Mouse (Mus musculus): ENCODE measurements at regions not wholly inside any gene's neighbourhood (a gene's known extent, or its start where the extent isn't known, plus 50 kb on each side); places are given as distances from the start of the nearest gene placed in this dataset.

DNA sequence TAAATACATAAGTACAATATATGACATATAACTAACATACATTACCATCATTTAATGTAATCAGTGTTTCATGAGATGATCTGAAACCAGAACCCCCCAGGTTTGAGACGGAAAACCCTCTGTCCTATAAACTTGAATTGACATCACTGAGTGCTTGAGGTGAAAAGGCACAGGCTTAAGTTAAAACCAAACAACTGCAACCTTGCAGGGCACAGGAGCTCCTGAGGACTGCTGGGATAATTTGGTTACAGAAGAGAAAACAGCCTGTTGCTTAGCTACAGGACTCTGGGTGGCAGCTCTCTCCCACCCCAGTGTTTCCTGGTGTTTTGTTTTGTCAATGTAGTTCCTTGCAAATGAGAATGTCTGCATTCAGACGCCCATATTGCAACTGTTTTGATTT is 259.5 kb downstream of the Etv1 start:
- no peak overlapping the region for H3K27ac ChIP-seq (replicated peaks; ENCODE audit: low read depth, low read length)
- H3K9me3 ChIP-seq (ENCODE audit: control insufficient read depth, low read length): no peaks in the 10 kb centered on the region
- H3K4me2 ChIP-seq (replicated peaks; ENCODE audit: low read depth, low read length, severe bottlenecking): no peak overlapping the region
- ATAC-seq (ENCODE audit: low FRiP score, low read depth): no peak
- H3K9ac ChIP-seq (ENCODE audit: low read depth, low read length, severe bottlenecking): no peak overlapping the region
- no peak for TF ChIP-seq POLR2A (IDR thresholded peaks at IDR 0.05; ENCODE audit: borderline replicate concordance, extremely low read depth, insufficient read depth, insufficient read length)
- DNase-seq (ENCODE audit: low spot score): no peak
- 32% methylated on average over 2 of the region's 2 CpGs for WGBS
- H3K36me3 ChIP-seq (ENCODE audit: control insufficient read depth, insufficient read depth, low read length): no peaks in the 10 kb centered on the region
- no peaks in the 10 kb centered on the region for H3K4me1 ChIP-seq (ENCODE audit: control insufficient read depth, insufficient read depth, low read length)
- no peak overlapping the region for H3K4me3 ChIP-seq (replicated peaks; ENCODE audit: low read length)
- H3K27me3 ChIP-seq (ENCODE audit: control insufficient read depth, insufficient read depth, low read length): no peaks in the 10 kb centered on the region

DNA sequence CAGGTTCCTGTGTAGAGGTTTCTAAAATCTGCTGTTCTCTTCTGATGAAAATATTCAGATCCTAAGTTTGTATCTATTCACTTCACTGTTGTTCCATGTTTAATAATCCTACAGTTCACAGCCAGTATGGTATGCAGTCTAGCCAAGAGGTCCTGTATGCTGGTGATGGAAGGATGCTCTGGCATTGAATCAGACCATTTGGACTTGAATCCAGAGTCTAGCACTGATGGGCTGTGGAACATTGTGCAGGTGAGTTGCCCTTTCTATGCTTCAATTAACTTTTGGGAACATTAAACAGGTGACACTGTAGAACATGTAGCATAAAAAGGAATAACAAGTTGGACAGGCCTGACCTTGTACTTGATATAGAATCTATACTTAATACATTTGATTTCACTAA is 267.9 kb downstream of the Etv1 start:
- no peak for ATAC-seq (ENCODE audit: low FRiP score, low read depth)
- H3K4me1 ChIP-seq (ENCODE audit: control insufficient read depth, insufficient read depth, low read length): no peaks in the 10 kb centered on the region
- H3K4me2 ChIP-seq (replicated peaks; ENCODE audit: low read depth, low read length, severe bottlenecking): no peak overlapping the region
- H3K9me3 ChIP-seq (ENCODE audit: control insufficient read depth, low read length): no peaks in the 10 kb centered on the region
- H3K27me3 ChIP-seq (ENCODE audit: control insufficient read depth, insufficient read depth, low read length): no peaks in the 10 kb centered on the region
- H3K9ac ChIP-seq (ENCODE audit: low read depth, low read length, severe bottlenecking): no peak overlapping the region
- no peak overlapping the region for H3K4me3 ChIP-seq (replicated peaks; ENCODE audit: low read length)
- TF ChIP-seq POLR2A (IDR thresholded peaks at IDR 0.05; ENCODE audit: borderline replicate concordance, extremely low read depth, insufficient read depth, insufficient read length): no peak
- no peak overlapping the region for H3K27ac ChIP-seq (replicated peaks; ENCODE audit: low read depth, low read length)
- DNase-seq (ENCODE audit: low spot score): no peak
- H3K36me3 ChIP-seq (ENCODE audit: control insufficient read depth, insufficient read depth, low read length): no peaks in the 10 kb centered on the region

DNA sequence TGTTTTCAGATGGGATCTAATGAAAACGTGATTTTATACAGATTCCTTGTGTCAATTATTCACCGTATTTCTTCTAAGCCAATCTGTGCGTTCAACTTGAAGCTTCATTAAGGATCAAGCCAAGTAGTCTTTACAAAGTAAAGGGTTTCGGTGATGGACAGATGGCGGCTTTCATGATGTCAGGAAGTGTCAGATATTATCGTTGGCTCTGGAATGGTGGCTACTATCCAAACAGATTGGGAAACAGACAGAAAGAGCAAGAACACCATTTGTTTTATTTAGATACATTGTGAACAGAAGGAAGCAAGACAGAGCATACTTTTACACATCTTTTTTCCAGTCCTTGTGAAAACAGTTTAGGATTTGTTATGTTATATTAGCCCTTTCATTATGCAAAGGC is 269.3 kb downstream of the Etv1 start:
- H3K4me3 ChIP-seq (replicated peaks; ENCODE audit: low read length): no peak overlapping the region
- H3K27me3 ChIP-seq (ENCODE audit: control insufficient read depth, insufficient read depth, low read length): no peaks in the 10 kb centered on the region
- H3K27ac ChIP-seq (replicated peaks; ENCODE audit: low read depth, low read length): no peak overlapping the region
- 85% methylated on average over 6 of the region's 6 CpGs for WGBS
- H3K4me1 ChIP-seq (ENCODE audit: control insufficient read depth, insufficient read depth, low read length): no peaks in the 10 kb centered on the region
- no peak overlapping the region for H3K4me2 ChIP-seq (replicated peaks; ENCODE audit: low read depth, low read length, severe bottlenecking)
- ATAC-seq (ENCODE audit: low FRiP score, low read depth) (no peak), DNase-seq (ENCODE audit: low spot score) (no peak)
- H3K36me3 ChIP-seq (ENCODE audit: control insufficient read depth, insufficient read depth, low read length): no peaks in the 10 kb centered on the region
- TF ChIP-seq POLR2A (IDR thresholded peaks at IDR 0.05; ENCODE audit: borderline replicate concordance, extremely low read depth, insufficient read depth, insufficient read length): no peak
- H3K9ac ChIP-seq (ENCODE audit: low read depth, low read length, severe bottlenecking): no peak overlapping the region
- no peaks in the 10 kb centered on the region for H3K9me3 ChIP-seq (ENCODE audit: control insufficient read depth, low read length)

DNA sequence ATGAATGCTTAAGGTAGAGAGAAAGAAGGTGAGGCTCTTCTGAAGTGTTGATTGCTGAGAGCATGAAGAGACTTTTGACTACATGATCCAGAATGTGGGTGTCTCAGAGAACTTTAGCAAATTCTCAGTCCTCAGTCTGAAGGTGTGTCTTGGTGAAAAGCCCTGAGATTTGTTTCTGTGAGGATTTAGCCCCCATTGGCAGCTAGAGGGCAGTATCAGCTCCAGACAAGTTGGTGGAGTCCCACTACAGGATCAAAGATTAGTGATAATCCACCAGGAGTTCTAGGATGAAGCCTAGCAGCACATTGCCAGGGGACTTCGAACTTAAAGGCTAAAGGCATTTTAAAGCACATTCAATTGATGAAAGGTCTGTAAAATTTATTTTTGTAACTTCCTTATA is 269.8 kb downstream of the Etv1 start:
- Histone ChIP-seq H3K9me3 (ENCODE audit: control insufficient read depth, low read length) (no peaks in the 10 kb centered on the region), H3K4me2 (replicated peaks; ENCODE audit: low read depth, low read length, severe bottlenecking) (no peak overlapping the region), H3K9ac (ENCODE audit: low read depth, low read length, severe bottlenecking) (no peak overlapping the region), H3K4me1 (ENCODE audit: control insufficient read depth, insufficient read depth, low read length) (no peaks in the 10 kb centered on the region), H3K4me3 (replicated peaks; ENCODE audit: low read length) (no peak overlapping the region), H3K27ac (replicated peaks; ENCODE audit: low read depth, low read length) (no peak overlapping the region), H3K36me3 (ENCODE audit: control insufficient read depth, insufficient read depth, low read length) (no peaks in the 10 kb centered on the region), H3K27me3 (ENCODE audit: control insufficient read depth, insufficient read depth, low read length) (no peaks in the 10 kb centered on the region)
- WGBS: 82% methylated on average over 1 of the region's 1 CpGs
- ATAC-seq (ENCODE audit: low FRiP score, low read depth) (no peak), DNase-seq (ENCODE audit: low spot score) (no peak)
- no peak for TF ChIP-seq POLR2A (IDR thresholded peaks at IDR 0.05; ENCODE audit: borderline replicate concordance, extremely low read depth, insufficient read depth, insufficient read length)

DNA sequence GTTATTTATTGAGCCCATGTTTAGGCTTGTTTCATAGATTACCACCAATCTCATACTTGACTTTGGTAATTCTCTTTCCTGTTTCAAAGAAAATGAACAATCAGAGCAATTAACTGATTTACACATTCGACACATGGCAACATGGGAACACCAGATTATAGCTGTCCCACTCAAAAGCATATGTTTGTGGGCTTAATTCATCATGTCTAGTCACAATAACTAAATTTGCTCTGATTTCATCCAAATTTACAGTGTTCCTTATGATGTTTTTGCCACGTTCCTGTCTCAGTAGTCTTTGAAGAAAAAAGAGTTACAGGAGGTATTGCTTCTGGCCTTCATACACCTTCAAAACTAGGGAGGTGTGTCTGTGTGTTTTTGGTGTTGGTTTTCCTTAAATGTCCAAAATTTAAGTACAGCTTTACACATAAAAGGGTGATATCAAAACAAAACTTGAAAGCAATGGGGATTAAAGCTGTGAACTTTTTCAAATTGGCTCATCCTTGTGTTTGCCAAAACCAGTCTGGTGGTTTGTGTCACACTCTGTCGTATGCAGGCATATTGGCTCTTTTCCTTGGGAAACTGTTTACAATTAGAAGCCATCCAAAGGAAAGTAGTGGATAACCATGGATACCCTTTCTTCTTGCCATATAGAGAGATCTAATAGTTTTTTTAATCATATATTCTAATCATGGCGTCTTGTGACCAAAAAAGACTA is 291.3 kb downstream of the Etv1 start:
- DNase-seq (ENCODE audit: low spot score) (no peak), ATAC-seq (ENCODE audit: low FRiP score, low read depth) (no peak)
- H3K27ac ChIP-seq (replicated peaks; ENCODE audit: low read depth, low read length): no peak overlapping the region
- H3K4me3 ChIP-seq (replicated peaks; ENCODE audit: low read length): no peak overlapping the region
- no peak overlapping the region for H3K4me2 ChIP-seq (replicated peaks; ENCODE audit: low read depth, low read length, severe bottlenecking)
- no peaks in the 10 kb centered on the region for H3K27me3 ChIP-seq (ENCODE audit: control insufficient read depth, insufficient read depth, low read length)
- WGBS: 85% methylated on average over 4 of the region's 4 CpGs
- no peaks in the 10 kb centered on the region for H3K36me3 ChIP-seq (ENCODE audit: control insufficient read depth, insufficient read depth, low read length)
- H3K9ac ChIP-seq (ENCODE audit: low read depth, low read length, severe bottlenecking): no peak overlapping the region
- H3K9me3 ChIP-seq (ENCODE audit: control insufficient read depth, low read length): no peaks in the 10 kb centered on the region
- TF ChIP-seq POLR2A (IDR thresholded peaks at IDR 0.05; ENCODE audit: borderline replicate concordance, extremely low read depth, insufficient read depth, insufficient read length): no peak
- H3K4me1 ChIP-seq (ENCODE audit: control insufficient read depth, insufficient read depth, low read length): peaks cover 11% of the 10 kb centered on the region; the same call in 1 of the 2 replicates

Measured in limb, embryonic 14.5 days (tissue).